Mouse (Mus musculus) olfactory bulb, adult 2 months (tissue): ENCODE data around the gene Adam23.

Source experiments
- CTCF ChIP-seq: fragments of 200-500 bp; IDR thresholded peaks from 2 replicates; pipeline ENCODE4 v1.5.1; 2012; ENCODE audit warnings: low read depth, mild to moderate bottlenecking, low read length, moderate library complexity; ENCODE audit not compliant: insufficient read depth
- POLR2A ChIP-seq: fragments of 200-500 bp; IDR thresholded peaks from 2 replicates; pipeline ENCODE4 v1.6.1; 2012; ENCODE audit warnings: mild to moderate bottlenecking, low read depth, low read length, moderate library complexity; ENCODE audit not compliant: insufficient read depth

GRCm38 (mm10) chr1:63518814-63519213 lies 73.1 kb downstream of the Adam23 start:
- no peak for TF ChIP-seq CTCF
- TF ChIP-seq POLR2A: no peak
